Mouse (Mus musculus): ENCODE data around the gene Mrtfb.

The Mrtfb gene

GRCm38 (mm10) chr16:13381771-13382170 lies 125.5 kb downstream of the Mrtfb start:
- intact Hi-C loops (cut with DNase I) = no loop called here

- intact Hi-C loops (cut with DNase I) = no loop called here
Observed at GRCm38 (mm10) chr16:13387306-13387705, 131.0 kb downstream of the Mrtfb start.

- intact Hi-C loops (cut with DNase I) = loop anchor here (10.0 kb wide), 1 partner anchor 286 kb away; no protein-coding TSS in a partner anchor
Observed at GRCm38 (mm10) chr16:13400375-13400774, 144.1 kb downstream of the Mrtfb start.

- intact Hi-C loops (cut with DNase I) = loop anchor here (10.0 kb wide), 1 partner anchor 287 kb away; no protein-coding TSS in a partner anchor
Observed at GRCm38 (mm10) chr16:13401591-13401990, 145.3 kb downstream of the Mrtfb start.

GRCm38 (mm10) chr16:13404656-13405055 lies 148.4 kb downstream of the Mrtfb start:
- intact Hi-C loops (cut with DNase I) = loop anchor here (5.0 to 10.0 kb wide), 2 partner anchors 247 to 290 kb away; no protein-coding TSS in a partner anchor

GRCm38 (mm10) chr16:13405403-13405802 lies 149.1 kb downstream of the Mrtfb start:
- intact Hi-C loops (cut with DNase I) = loop anchor here (5.0 to 10.0 kb wide), 2 partner anchors 248 to 291 kb away; no protein-coding TSS in a partner anchor

- intact Hi-C loops (cut with DNase I) = loop anchor here (5.0 to 10.0 kb wide), 2 partner anchors 252 to 295 kb away; no protein-coding TSS in a partner anchor
Observed at GRCm38 (mm10) chr16:13409530-13410163, 153.4 kb downstream of the Mrtfb start.

GRCm38 (mm10) chr16:13410760-13411159 lies 154.5 kb downstream of the Mrtfb start:
- intact Hi-C loops (cut with DNase I) = no loop called here

- intact Hi-C loops (cut with DNase I) = no loop called here
Observed at GRCm38 (mm10) chr16:13411531-13411930, 155.2 kb downstream of the Mrtfb start.

GRCm38 (mm10) chr16:13414566-13414965 lies 158.3 kb downstream of the Mrtfb start:
- intact Hi-C loops (cut with DNase I) = no loop called here

GRCm38 (mm10) chr16:13414972-13415371 lies 158.7 kb downstream of the Mrtfb start:
- intact Hi-C loops (cut with DNase I) = no loop called here

GRCm38 (mm10) chr16:13415465-13415864 lies 159.2 kb downstream of the Mrtfb start:
- intact Hi-C loops (cut with DNase I) = no loop called here

GRCm38 (mm10) chr16:13416465-13416864 lies 160.2 kb downstream of the Mrtfb start:
- intact Hi-C loops (cut with DNase I) = no loop called here

GRCm38 (mm10) chr16:13417904-13418303 lies 161.6 kb downstream of the Mrtfb start:
- intact Hi-C loops (cut with DNase I) = no loop called here

- intact Hi-C loops (cut with DNase I) = no loop called here
Observed at GRCm38 (mm10) chr16:13419752-13420151, 163.5 kb downstream of the Mrtfb start.

- intact Hi-C loops (cut with DNase I) = no loop called here
Observed at GRCm38 (mm10) chr16:13422522-13422921, 166.2 kb downstream of the Mrtfb start.

GRCm38 (mm10) chr16:13423587-13424355 lies 167.5 kb downstream of the Mrtfb start:
- intact Hi-C loops (cut with DNase I) = no loop called here

GRCm38 (mm10) chr16:13425804-13426203 lies 169.5 kb downstream of the Mrtfb start:
- intact Hi-C loops (cut with DNase I) = no loop called here

GRCm38 (mm10) chr16:13426831-13427589 lies 170.7 kb downstream of the Mrtfb start:
- intact Hi-C loops (cut with DNase I) = no loop called here

GRCm38 (mm10) chr16:13428077-13428476 lies 171.8 kb downstream of the Mrtfb start:
- intact Hi-C loops (cut with DNase I) = no loop called here

GRCm38 (mm10) chr16:13428806-13429205 lies 172.5 kb downstream of the Mrtfb start:
- intact Hi-C loops (cut with DNase I) = no loop called here

Measured in adrenal gland (tissue).